Mouse (Mus musculus) erythroblast, embryonic 14.5 days (primary cell): ENCODE results near the gene Gpt2. TPM values are rescaled to one million over a fixed set of nuclear protein-coding genes. Genes with fewer than 3 reads are reported as not detected.

ENCODE experiments used
- H3K27me3 ChIP-seq: 2 replicates; pipeline ENCODE4 v1.6.1; 2012; ENCODE audit warnings: inconsistent platforms; ENCODE audit not compliant: control insufficient read depth
- H3K36me3 ChIP-seq: 2 replicates; pipeline ENCODE4 v1.6.1; 2012; ENCODE audit warnings: mild to moderate bottlenecking, inconsistent platforms; ENCODE audit not compliant: control insufficient read depth
- H3K4me1 ChIP-seq: 2 replicates; pipeline ENCODE4 v1.6.1; 2012; ENCODE audit warnings: inconsistent platforms; ENCODE audit not compliant: control insufficient read depth
- H3K4me3 ChIP-seq: replicated peaks from 2 replicates; pipeline ENCODE3; 2012; ENCODE audit warnings: moderate library complexity, mild to moderate bottlenecking, inconsistent platforms
- H3K9me3 ChIP-seq: 2 replicates; pipeline ENCODE4 v1.6.1; 2012; ENCODE audit warnings: low read length, inconsistent platforms, mixed read lengths; ENCODE audit not compliant: control insufficient read depth
- GATA1 ChIP-seq: IDR thresholded peaks from 2 replicates; pipeline ENCODE4 v1.6.1; 2012; ENCODE audit warnings: low read length, inconsistent platforms, mixed read lengths
- TAL1 ChIP-seq: IDR thresholded peaks from 3 replicates; pipeline ENCODE4 v1.6.1; 2012; ENCODE audit warnings: low read length, inconsistent platforms, mixed read lengths
- polyA plus RNA-seq: library from polyadenylated mRNA; stranded (reverse); fragments of >175 nt; gene quantifications from 2 replicates; pipeline ENCODE4 v1.2.3, GENCODE M21; 2012

The Gpt2 gene
- 0.09 TPM in 1 of 2 replicates, not detected in the other for polyA plus RNA-seq

- TF ChIP-seq GATA1 (no peak), TAL1 (no peak)
- Histone ChIP-seq H3K4me3 (peak within 1 kb of the TSS; percentile 64), H3K4me1 (peaks cover 14% of the 10 kb centered on the region), H3K9me3 (no peaks in the 10 kb centered on the region), H3K36me3 (no peaks in the 10 kb centered on the region), H3K27me3 (peaks cover 26% of the 10 kb centered on the region)
Measured at GRCm38 (mm10) chr8:85492125-85492875, at the start of gene Gpt2. Gene Gpt2, plus strand, starts transcription at chr8:85492576.

DNA sequence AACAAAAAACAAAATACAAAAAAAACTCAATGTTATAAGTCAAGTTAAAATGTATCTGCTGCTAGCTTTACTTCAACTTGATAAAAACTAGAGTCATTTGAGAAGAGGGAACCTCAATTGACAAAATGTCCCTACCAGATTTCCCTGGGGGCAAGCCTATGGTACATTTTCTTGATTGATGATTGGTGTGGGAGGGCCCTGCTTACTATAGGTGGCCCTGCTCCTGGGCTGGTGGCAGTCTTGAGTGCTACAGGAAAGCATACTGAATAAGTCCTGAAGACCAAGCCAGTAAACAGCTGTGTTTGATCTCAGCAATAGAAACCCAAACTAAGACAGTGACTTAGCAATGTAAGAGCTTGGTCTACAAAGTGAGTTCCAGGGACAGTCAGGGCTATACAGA, 48.3 kb upstream of the Gpt2 start:
- Histone ChIP-seq H3K27me3 (no peaks in the 10 kb centered on the region), H3K4me3 (no peak overlapping the region), H3K36me3 (no peaks in the 10 kb centered on the region), H3K4me1 (no peaks in the 10 kb centered on the region), H3K9me3 (no peaks in the 10 kb centered on the region)
- TF ChIP-seq GATA1, result no peak
- no peak for TF ChIP-seq TAL1

DNA sequence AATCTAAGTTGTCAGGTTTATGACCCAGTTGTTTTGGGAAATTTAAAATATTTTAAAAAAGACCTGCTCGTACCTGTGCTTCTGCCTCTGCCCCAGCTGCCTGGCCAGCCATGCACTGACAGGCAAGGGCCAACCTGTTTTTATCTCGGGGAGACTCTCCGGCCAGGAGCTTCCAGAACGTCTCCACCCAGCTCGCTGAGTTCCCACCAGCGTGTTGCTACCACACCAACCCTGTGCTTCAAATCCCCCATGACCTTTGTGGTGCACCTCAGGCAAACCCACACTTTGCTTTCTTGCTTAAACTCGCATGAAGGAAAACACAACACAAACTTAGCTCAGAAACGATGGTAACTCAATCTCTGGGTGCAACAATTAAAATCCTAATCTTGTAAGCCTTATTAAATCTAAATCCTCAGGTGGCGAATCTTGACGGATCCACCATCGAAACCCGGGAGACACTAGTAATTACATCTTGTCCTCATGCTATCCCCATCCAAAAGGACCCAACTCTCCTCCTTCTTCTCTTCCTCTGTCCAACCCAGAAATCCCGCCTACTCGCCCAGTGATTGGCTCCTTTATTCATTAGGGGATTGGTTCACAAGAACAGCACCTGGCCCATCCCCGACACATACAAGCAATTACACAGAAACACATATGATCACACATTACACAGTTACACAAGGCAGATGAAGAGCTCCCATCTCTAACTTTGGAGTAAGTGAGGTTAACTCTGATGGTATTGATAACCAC, 46.3 kb upstream of the Gpt2 start:
- H3K36me3 ChIP-seq, result no peaks in the 10 kb centered on the region
- TF ChIP-seq TAL1 (no peak), GATA1 (no peak)
- no peak overlapping the region for H3K4me3 ChIP-seq
- H3K4me1 ChIP-seq, result no peaks in the 10 kb centered on the region
- no peaks in the 10 kb centered on the region for H3K27me3 ChIP-seq
- no peaks in the 10 kb centered on the region for H3K9me3 ChIP-seq

- Histone ChIP-seq H3K9me3 (no peaks in the 10 kb centered on the region), H3K4me1 (peaks cover 2% of the 10 kb centered on the region; the same call in 1 of the 2 replicates), H3K36me3 (no peaks in the 10 kb centered on the region), H3K27me3 (no peaks in the 10 kb centered on the region), H3K4me3 (no peak overlapping the region)
- TF ChIP-seq TAL1 (no peak), GATA1 (no peak)
Measured at GRCm38 (mm10) chr8:85450335-85450734, 42.0 kb upstream of the Gpt2 start.

DNA sequence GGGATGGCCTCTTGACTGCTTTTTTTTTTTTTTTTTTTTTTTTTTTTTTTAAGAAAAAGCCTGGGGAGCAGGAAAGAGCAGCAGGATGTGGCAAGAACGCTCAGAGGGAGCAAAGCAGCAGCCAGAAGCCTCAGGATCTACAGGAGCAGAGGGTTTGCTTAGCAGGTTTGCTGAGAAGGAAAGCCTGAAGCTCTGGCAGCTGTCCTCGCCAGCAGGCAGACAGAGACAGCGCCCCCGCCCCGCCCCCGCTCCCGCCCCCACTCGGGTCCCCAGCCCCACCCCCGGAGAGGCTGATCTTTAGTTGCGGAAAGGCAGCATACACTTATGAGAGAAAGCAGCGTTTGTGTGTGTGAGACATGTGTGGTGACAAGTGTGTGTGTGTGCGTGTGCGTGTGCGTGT, 40.0 kb upstream of the Gpt2 start:
- H3K36me3 ChIP-seq, result no peaks in the 10 kb centered on the region
- no peaks in the 10 kb centered on the region for H3K9me3 ChIP-seq
- H3K4me3 ChIP-seq, result no peak overlapping the region
- H3K4me1 ChIP-seq, result peaks cover 3% of the 10 kb centered on the region
- no peaks in the 10 kb centered on the region for H3K27me3 ChIP-seq
- TF ChIP-seq GATA1 (no peak), TAL1 (no peak)

DNA sequence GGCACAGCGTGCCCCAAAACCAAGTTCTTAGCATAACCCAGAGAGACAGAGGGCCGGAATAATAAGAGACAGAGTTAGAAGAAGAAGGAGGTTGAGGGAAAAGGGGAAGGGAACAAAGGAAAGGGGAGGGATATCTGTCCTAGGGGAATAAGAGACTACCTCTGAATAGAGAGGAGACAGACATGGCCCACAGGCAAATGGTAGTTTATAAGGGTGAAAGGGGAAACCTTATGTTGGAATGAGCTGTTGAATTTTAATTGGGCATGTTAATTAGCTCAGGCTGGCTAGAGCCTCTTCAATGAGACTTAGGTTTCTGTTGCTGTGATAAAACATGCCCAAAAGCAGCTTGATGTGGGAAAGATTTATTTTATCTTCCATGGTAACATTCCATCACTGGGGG, 39.1 kb upstream of the Gpt2 start:
- peaks cover 3% of the 10 kb centered on the region for H3K4me1 ChIP-seq
- H3K36me3 ChIP-seq, result no peaks in the 10 kb centered on the region
- no peaks in the 10 kb centered on the region for H3K9me3 ChIP-seq
- H3K27me3 ChIP-seq, result no peaks in the 10 kb centered on the region
- no peak for TF ChIP-seq TAL1
- no peak for TF ChIP-seq GATA1
- no peak overlapping the region for H3K4me3 ChIP-seq

GRCm38 (mm10) chr8:85454750-85455149, 37.6 kb upstream of the Gpt2 start:
- Histone ChIP-seq H3K4me3 (no peak overlapping the region), H3K36me3 (no peaks in the 10 kb centered on the region), H3K4me1 (peaks cover 3% of the 10 kb centered on the region), H3K27me3 (no peaks in the 10 kb centered on the region), H3K9me3 (no peaks in the 10 kb centered on the region)
- TF ChIP-seq TAL1, result no peak
- no peak for TF ChIP-seq GATA1

DNA sequence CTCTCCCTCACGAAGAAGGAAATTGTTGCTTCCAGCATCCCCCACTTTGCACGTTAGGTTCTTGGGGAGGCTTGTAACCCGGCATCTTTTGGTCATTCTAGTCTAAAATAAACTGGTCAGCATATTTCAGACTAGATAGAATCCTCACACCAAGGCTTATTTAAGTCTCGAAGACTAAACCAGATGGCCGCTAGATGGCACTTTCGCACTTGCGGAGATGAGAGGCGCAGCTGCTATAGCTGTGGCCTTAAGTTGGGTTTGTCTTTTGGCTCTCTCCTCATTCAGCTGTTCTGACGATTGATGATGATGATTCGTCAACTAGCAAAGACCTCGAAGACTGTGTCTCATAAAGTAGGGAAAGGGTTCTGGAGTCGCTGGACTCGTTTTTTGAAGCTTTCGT, 35.8 kb upstream of the Gpt2 start:
- Histone ChIP-seq H3K36me3 (no peaks in the 10 kb centered on the region), H3K4me1 (peaks cover 6% of the 10 kb centered on the region), H3K4me3 (no peak overlapping the region), H3K27me3 (no peaks in the 10 kb centered on the region), H3K9me3 (no peaks in the 10 kb centered on the region)
- TF ChIP-seq GATA1 (no peak), TAL1 (no peak)

DNA sequence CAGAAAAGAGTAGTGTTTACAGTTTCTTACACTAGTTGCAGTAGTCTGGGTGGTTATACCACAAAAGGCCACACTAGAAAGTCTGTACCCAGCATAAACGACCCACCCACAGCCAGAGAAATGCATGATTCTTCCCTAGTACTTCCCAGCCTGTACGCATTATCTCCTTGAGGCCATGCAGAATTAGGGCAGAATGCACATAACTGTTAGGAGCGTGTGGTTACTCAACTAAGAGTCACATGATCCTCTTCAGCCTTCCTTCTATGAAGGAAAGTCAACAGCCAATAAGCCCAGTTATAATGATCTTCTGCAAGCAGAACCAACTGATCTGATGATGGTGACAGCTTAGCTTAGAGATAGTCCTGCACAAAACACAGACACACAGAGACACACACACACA, 32.8 kb upstream of the Gpt2 start:
- TF ChIP-seq TAL1 (no peak), GATA1 (no peak)
- no peaks in the 10 kb centered on the region for H3K27me3 ChIP-seq
- H3K9me3 ChIP-seq, result no peaks in the 10 kb centered on the region
- H3K4me3 ChIP-seq, result no peak overlapping the region
- H3K36me3 ChIP-seq, result no peaks in the 10 kb centered on the region
- peaks cover 5% of the 10 kb centered on the region for H3K4me1 ChIP-seq
